Mouse (Mus musculus) testis, adult 2 months (tissue): ENCODE results near the gene Rtp1.

Experiments
- CTCF ChIP-seq: fragments of 200-500 bp; IDR thresholded peaks from 2 replicates; pipeline ENCODE4 v1.5.1; 2012; ENCODE audit warnings: low read depth, mild to moderate bottlenecking, inconsistent platforms, low read length, moderate library complexity; ENCODE audit not compliant: control insufficient read depth, insufficient read depth, insufficient replicate concordance
- POLR2A ChIP-seq: fragments of 200-500 bp; IDR thresholded peaks from 2 replicates; pipeline ENCODE4 v1.6.1; 2012; ENCODE audit warnings: low read depth, mild to moderate bottlenecking, inconsistent platforms, low read length, moderate library complexity; ENCODE audit not compliant: control insufficient read depth

GRCm38 (mm10) chr16:23423825-23424224, 5.1 kb upstream of the Rtp1 start:
- TF ChIP-seq POLR2A (no peak), CTCF (no peak)
